Mouse (Mus musculus): ENCODE measurements around the gene Ndufaf1.

The Ndufaf1 gene

DNA sequence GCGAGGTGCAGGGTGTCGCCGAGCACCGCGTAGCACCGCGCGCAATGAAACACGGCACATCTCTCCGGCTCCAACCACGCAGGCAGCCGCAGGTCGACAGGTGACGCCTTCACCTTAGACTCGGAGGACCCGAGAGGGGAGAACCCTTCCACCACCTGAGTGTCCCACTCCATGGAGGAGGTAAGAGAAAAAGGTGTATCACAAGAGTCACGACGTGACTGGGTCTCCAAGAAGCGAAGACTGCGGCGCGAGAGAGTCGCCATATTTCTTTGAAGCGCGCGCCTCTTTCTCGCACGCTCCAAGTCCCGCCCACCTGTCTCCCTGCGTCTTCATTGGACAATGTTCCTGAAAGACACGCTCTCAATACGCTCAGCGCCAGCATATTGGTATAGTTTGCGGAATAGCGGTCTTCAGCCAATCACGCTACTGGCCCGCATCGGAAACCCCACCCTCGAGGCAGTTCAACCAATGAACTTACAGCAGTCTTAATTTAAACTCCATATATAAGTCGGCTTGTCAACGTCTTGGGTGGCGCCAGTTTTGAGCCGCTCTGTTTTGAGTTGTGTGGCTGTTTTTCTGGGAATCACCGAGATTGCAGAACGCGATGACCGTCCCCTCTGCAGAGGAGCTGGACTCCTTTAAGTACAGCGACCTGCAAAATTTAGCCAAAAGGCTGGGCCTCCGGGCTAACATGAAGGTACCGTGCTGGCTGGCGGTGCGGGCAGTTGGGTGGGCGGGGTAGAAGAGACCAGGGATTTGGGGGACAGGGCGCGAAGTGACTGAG, 44.2 kb downstream of the Ndufaf1 start, which contains the start of the genes Nusap1 and Oip5:
Gene Nusap1, plus strand, starts transcription at position 100 of the 784 bp plus-strand sequence.
Gene Oip5, minus strand, starts transcription at position 271 of the 784 bp plus-strand sequence.
- peak; percentile 92 for DNase-seq (ENCODE audit: extremely low spot score)

DNA sequence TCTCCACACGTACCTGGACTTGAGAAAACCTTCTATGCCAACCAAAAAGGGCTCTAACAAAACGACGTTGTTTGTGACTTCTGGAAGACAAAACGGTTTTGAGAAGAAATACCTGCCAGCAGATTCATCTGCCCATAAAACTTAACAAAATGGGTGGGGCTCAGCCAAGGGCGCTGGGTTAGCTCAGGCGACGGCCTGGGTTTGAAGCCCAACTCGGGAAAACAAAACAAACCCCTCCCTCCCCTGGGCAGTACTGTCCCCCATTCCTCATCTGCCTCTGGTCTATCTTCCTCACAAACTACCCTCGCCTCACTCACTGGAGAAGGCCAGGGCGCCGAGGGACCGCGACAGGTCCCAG, 44.8 kb downstream of the Ndufaf1 start:
- DNase-seq (ENCODE audit: extremely low spot score), result no peak

DNA sequence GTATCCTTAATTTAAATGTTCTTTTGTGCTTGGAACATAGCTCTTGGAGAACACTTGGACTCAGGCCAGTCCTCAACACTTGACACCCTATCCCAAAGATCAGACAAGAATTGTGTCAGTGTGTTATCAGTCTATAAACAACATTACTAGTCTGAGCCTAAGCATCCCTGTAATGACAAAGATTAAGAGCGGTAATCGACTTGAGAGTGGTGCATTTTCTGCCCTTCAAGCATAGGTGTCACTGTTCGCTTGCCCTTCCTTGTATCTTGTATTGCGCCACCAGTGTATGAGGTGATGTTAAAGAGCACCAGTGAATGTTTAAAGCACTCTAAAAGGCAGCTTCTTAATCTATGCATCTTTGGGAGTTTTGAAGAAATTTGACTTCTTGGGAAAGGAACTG, 55.6 kb downstream of the Ndufaf1 start:
- DNase-seq (ENCODE audit: extremely low spot score), result no peak
